Mouse (Mus musculus) brain, embryonic 14.5 days (tissue): ENCODE results near the gene Rlbp1.

Source experiments
- CTCF ChIP-seq: fragments of 200-500 bp; IDR thresholded peaks from 2 replicates; pipeline ENCODE4 v1.5.1; 2012; ENCODE audit warnings: inconsistent platforms, mild to moderate bottlenecking, moderate library complexity, borderline replicate concordance; ENCODE audit not compliant: insufficient read depth, insufficient read length; ENCODE audit errors: extremely low read depth
- POLR2A ChIP-seq: fragments of 200-500 bp; IDR thresholded peaks from 2 replicates; pipeline ENCODE4 v1.6.1; 2012; ENCODE audit warnings: mild to moderate bottlenecking, inconsistent platforms, borderline replicate concordance; ENCODE audit not compliant: poor library complexity, insufficient read depth, insufficient read length, severe bottlenecking; ENCODE audit errors: extremely low read depth

- TF ChIP-seq CTCF = no peak
- no peak for TF ChIP-seq POLR2A
Measured at GRCm38 (mm10) chr7:79425804-79426203, 39.0 kb upstream of the Rlbp1 start.
